Mouse (Mus musculus) ES-E14 (cell line): ENCODE data around the gene 0610030E20Rik. TPM values are rescaled to one million over a fixed set of nuclear protein-coding genes. Genes with fewer than 3 reads are reported as not detected.

ENCODE experiments used
- DNase-seq: peaks from one replicate; pipeline ENCODE4 v3.0.0-alpha.2; 2013; ENCODE audit warnings: low read depth, low spot score
- H3K27ac ChIP-seq: 2 replicates; pipeline ENCODE4 v1.5.1; 2012; ENCODE audit warnings: low read depth, mild to moderate bottlenecking, low read length, moderate library complexity, mixed read lengths; ENCODE audit not compliant: poor library complexity, insufficient read depth, severe bottlenecking
- H3K36me3 ChIP-seq: 2 replicates; pipeline ENCODE4 v1.6.1; 2012; ENCODE audit warnings: mild to moderate bottlenecking, low read length, moderate library complexity, mixed read lengths; ENCODE audit not compliant: control insufficient read depth, poor library complexity, insufficient read depth, severe bottlenecking
- H3K4me1 ChIP-seq, 2 experiments: fragments of 150-350 bp in 1 of 2; sonication (generic) in 1 of 2; 2 replicates each; pipeline ENCODE4 v1.6.1; 2012; ENCODE audit warnings: low read length in 2 of 2, mild to moderate bottlenecking in 1 of 2, mixed read lengths in 1 of 2; ENCODE audit not compliant: control insufficient read depth in 2 of 2, insufficient read depth in 2 of 2, poor library complexity in 1 of 2
- H3K4me3 ChIP-seq, 2 experiments: fragments of 150-350 bp in 1 of 2; sonication (generic) in 1 of 2; 2 replicates each; pipeline ENCODE4 v1.5.1; 2012; ENCODE audit warnings: low read length in 2 of 2, low read depth in 1 of 2, mild to moderate bottlenecking in 1 of 2, mixed read lengths in 1 of 2; ENCODE audit not compliant: insufficient read depth in 1 of 2, poor library complexity in 1 of 2, severe bottlenecking in 1 of 2
- H3K9ac ChIP-seq: 2 replicates; pipeline ENCODE4 v1.6.1; 2012; ENCODE audit warnings: low read depth, mild to moderate bottlenecking, low read length, mixed read lengths; ENCODE audit not compliant: poor library complexity, insufficient read depth, severe bottlenecking
- H3K9me3 ChIP-seq: fragments of 150-350 bp; sonication (generic); 2 replicates; pipeline ENCODE4 v1.6.1; 2012; ENCODE audit warnings: low read depth, mild to moderate bottlenecking, low read length; ENCODE audit not compliant: control insufficient read depth, insufficient read depth
- CHD2 ChIP-seq: IDR thresholded peaks from 2 replicates; pipeline ENCODE4 v1.6.1; 2014; ENCODE audit warnings: mild to moderate bottlenecking, low read depth, low read length, inconsistent platforms
- HCFC1 ChIP-seq: IDR thresholded peaks from 2 replicates; pipeline ENCODE4 v1.6.1; 2012; ENCODE audit warnings: low read length, inconsistent platforms, borderline replicate concordance; ENCODE audit not compliant: insufficient read depth
- MAFK ChIP-seq: IDR thresholded peaks from 2 replicates; pipeline ENCODE4 v1.6.1; 2014; ENCODE audit warnings: mild to moderate bottlenecking, low read depth, low read length, inconsistent platforms; ENCODE audit not compliant: insufficient read depth
- ZC3H11A ChIP-seq: IDR thresholded peaks from 2 replicates; pipeline ENCODE4 v1.6.1; 2012; ENCODE audit warnings: low read depth, mild to moderate bottlenecking, inconsistent platforms, low read length, borderline replicate concordance
- ZNF384 ChIP-seq: IDR thresholded peaks from 2 replicates; pipeline ENCODE4 v1.6.1; 2012; ENCODE audit warnings: low read depth, low read length, inconsistent platforms
- in situ Hi-C, 2 experiments: fragments of 600-800 bp; cut with MboI; formaldehyde crosslinking; loops; one replicate each; pipeline ENCODE4 v1.15.1; 2025; ENCODE audit warnings: low sequenced_read_pairs in 2 of 2, inconsistent platforms in 1 of 2; ENCODE audit not compliant: unreplicated experiment in 2 of 2
- total RNA-seq: library from RNA; depleted of rRNA; stranded (reverse); fragments of 300-350 nt; gene quantifications from 2 replicates; pipeline ENCODE4 v1.2.3, GENCODE M21; 2012

The 0610030E20Rik gene
- total RNA-seq, 1 experiment: 7.7 TPM

DNA sequence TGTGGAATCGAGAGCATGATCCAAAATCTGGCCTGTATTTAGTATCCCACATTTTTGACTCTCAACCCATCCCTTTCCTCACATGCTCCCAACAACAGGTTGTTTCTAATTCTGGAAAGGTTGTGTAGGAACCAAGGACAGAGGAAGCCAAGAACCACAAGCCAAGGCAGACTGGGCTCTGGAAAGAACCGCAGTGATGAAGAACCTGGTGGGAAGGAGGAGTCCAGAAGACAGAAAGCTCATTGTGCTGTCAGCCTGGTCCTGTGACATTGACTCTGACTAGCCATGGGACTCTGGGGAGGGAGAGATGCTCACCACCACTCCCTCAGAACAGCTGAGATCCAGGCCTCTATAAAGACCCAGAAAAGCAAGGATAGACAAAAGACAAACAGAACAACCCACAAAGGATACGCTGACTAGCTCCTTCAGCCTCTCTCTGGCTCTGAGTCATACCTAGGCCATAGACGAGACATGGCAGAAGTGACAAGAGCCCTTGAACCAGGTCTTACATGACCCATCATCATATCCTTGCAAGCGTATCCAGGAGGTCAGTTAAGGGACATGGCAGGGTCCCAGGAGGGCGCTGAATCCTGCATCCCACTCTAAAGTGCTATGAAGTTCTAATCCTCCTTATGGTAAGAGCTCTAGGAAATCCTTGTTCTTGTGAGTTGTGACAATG is 36.2 kb downstream of the 0610030E20Rik start:
- no peak for TF ChIP-seq MAFK
- TF ChIP-seq HCFC1: no peak
- TF ChIP-seq ZC3H11A: no peak
- TF ChIP-seq CHD2: no peak
- no peak for TF ChIP-seq ZNF384
- Histone ChIP-seq H3K9ac (no peak overlapping the region), H3K4me3 (no peak overlapping the region), H3K9me3 (no peaks in the 10 kb centered on the region), H3K36me3 (no peaks in the 10 kb centered on the region), H3K27ac (no peak overlapping the region), H3K4me1 (no peaks in the 10 kb centered on the region)
- in situ Hi-C loops: no loop called here
- no peak for DNase-seq

DNA sequence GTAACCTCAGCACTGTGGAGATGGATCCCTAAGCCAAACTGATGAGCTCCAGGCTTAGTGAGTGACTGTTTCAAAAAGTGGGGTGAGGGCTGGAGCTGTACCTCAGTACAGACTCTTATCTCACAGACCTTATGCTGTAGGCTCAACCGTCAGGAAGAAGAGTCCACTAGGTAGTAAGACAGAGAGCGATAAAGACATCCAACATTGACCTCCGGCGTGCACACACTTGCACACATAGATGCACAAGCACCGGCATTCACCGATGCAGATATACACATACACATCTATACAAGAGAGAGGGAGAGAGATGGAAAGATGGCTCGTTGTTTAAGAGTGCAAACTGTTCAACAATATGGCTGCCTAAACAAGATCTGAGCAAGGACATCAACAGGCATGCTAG is 36.8 kb downstream of the 0610030E20Rik start:
- H3K9me3 ChIP-seq: no peaks in the 10 kb centered on the region
- no peak overlapping the region for H3K4me3 ChIP-seq
- 0 out of 4 replicates have a peak, but pooled peaks cover 0 to under 1% of the 10 kb centered on the region in 2 experiments for H3K4me1 ChIP-seq
- no peak overlapping the region for H3K9ac ChIP-seq
- in situ Hi-C loops: no loop called here
- DNase-seq: no peak
- TF ChIP-seq HCFC1: no peak
- no peak for TF ChIP-seq CHD2
- TF ChIP-seq ZC3H11A: no peak
- TF ChIP-seq ZNF384: no peak
- TF ChIP-seq MAFK: no peak
- no peak overlapping the region for H3K27ac ChIP-seq
- H3K36me3 ChIP-seq: no peaks in the 10 kb centered on the region

DNA sequence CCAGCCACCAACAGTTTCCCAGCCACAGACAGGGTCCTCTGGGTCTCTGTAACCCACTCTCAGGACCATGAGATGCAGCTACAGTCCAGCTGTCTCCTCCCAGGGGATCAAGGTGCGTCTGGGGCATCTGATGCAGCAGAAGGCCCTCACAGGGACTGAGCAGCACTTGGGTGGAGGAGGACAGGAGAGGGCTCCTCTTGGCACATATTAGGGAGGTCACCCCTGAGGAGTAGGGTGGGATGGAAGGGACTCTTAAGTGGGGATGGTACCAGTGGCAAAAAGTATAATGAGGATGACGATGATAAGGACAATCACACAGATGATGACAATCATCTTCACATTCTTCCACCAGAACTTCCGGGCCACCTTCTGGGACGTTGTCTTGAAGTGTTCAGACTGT is 38.1 kb downstream of the 0610030E20Rik start:
- H3K9ac ChIP-seq: no peak overlapping the region
- H3K27ac ChIP-seq: no peak overlapping the region
- H3K9me3 ChIP-seq: no peaks in the 10 kb centered on the region
- no peak overlapping the region for H3K4me3 ChIP-seq
- in situ Hi-C loops: no loop called here
- DNase-seq: no peak
- no peaks in the 10 kb centered on the region for H3K36me3 ChIP-seq
- TF ChIP-seq MAFK: no peak
- TF ChIP-seq ZC3H11A: no peak
- no peak for TF ChIP-seq ZNF384
- no peak for TF ChIP-seq HCFC1
- no peak for TF ChIP-seq CHD2
- H3K4me1 ChIP-seq: 0 out of 4 replicates have a peak, but pooled peaks cover 0 to 1% of the 10 kb centered on the region in 2 experiments

DNA sequence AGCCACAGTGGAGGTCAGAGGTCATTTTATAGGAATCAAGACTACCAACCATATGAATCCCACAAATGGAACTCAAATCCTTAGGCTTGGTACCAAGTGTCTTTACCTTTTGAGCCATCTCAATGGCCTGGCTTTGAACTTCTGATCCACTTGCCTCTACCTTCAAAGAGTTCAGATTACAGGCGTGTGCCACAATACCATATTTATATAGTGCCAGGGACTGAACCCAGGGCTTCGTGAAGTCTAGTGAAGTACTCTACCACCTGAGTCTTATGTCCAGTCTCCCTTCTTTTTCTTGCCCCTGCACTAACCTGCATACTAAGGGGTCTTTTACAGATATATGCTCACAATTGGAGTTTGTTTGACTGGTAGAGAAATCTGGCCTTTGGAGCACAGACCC is 39.4 kb downstream of the 0610030E20Rik start:
- DNase-seq: no peak
- Histone ChIP-seq H3K4me1 (peaks cover 3 to 4% of the 10 kb centered on the region in 2 experiments; a peak in 1 of 4 replicates), H3K27ac (no peak overlapping the region), H3K9ac (no peak overlapping the region), H3K4me3 (no peak overlapping the region), H3K9me3 (no peaks in the 10 kb centered on the region), H3K36me3 (no peaks in the 10 kb centered on the region)
- in situ Hi-C loops: no loop called here
- no peak for TF ChIP-seq ZNF384
- TF ChIP-seq MAFK: no peak
- no peak for TF ChIP-seq HCFC1
- TF ChIP-seq CHD2: no peak
- TF ChIP-seq ZC3H11A: no peak
